Mouse (Mus musculus): Measurements from ENCODE around the gene Allc. TPM values are rescaled to one million over a fixed set of nuclear protein-coding genes. Genes with fewer than 3 reads are reported as not detected.

The Allc gene
- polyA plus RNA-seq, 1 experiment from 2014 or later, result not detected

- Histone ChIP-seq H3K4me3 (ENCODE audit: low read length) (no peak overlapping the region), H3K4me2 (ENCODE audit: low read depth, low read length) (no peak overlapping the region), H3K27me3 (replicated peaks; ENCODE audit: control insufficient read depth, insufficient read depth, low read length) (no peaks in the 10 kb centered on the region)
Measured at GRCm38 (mm10) chr12:28596851-28597250, 14.5 kb upstream of the Allc start.

DNA sequence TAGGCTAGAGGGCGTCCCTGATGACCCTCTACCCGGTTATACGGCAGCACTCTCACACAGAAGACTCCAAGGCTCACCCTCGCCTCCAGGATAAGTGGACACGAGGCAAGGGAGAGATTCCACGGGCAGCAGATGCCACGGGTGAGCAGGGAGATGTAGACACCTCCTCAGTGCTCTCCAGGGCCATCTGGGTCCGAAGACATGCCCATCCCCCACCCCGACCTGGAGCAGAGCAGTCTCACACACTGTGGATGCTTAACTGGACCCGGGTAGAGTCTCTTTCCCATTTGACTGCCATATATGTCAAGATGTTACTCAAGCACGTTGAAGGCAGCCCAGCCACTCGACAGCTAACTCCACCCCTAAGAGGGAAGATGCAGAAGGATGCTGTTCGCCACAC lies 8.1 kb upstream of the Allc start:
- H3K4me2 ChIP-seq (ENCODE audit: low read depth, low read length), result no peak overlapping the region
- H3K4me1 ChIP-seq (ENCODE audit: control insufficient read depth, insufficient read depth, low read length), result 0 out of 2 replicates have a peak, but pooled peaks cover 3% of the 10 kb centered on the region
- H3K4me3 ChIP-seq (ENCODE audit: low read length), result no peak overlapping the region
- H3K36me3 ChIP-seq (ENCODE audit: control insufficient read depth, insufficient read depth, low read length), result no peaks in the 10 kb centered on the region
- ATAC-seq, result no peak
- no peaks in the 10 kb centered on the region for H3K27me3 ChIP-seq (replicated peaks; ENCODE audit: control insufficient read depth, insufficient read depth, low read length)
- WGBS, result 49% methylated on average over 13 of the region's 13 CpGs
- H3K27ac ChIP-seq (ENCODE audit: low read length), result no peak overlapping the region
- no peak overlapping the region for H3K9ac ChIP-seq (ENCODE audit: low read depth, low read length)
- no peaks in the 10 kb centered on the region for H3K9me3 ChIP-seq (ENCODE audit: control insufficient read depth, low read length)

More at GRCm38 (mm10) chr12:28596851-28597250, 14.5 kb upstream of the Allc start:
- ATAC-seq, result no peak
- no peak overlapping the region for H3K27ac ChIP-seq (ENCODE audit: low read length)
- H3K9me3 ChIP-seq (ENCODE audit: control insufficient read depth, low read length), result no peaks in the 10 kb centered on the region
- H3K36me3 ChIP-seq (ENCODE audit: control insufficient read depth, insufficient read depth, low read length), result no peaks in the 10 kb centered on the region
- no peak overlapping the region for H3K9ac ChIP-seq (ENCODE audit: low read depth, low read length)
- no peaks in the 10 kb centered on the region for H3K4me1 ChIP-seq (ENCODE audit: control insufficient read depth, insufficient read depth, low read length)

GRCm38 (mm10) chr12:28589090-28589868 lies 7.0 kb upstream of the Allc start:
- Histone ChIP-seq H3K4me2 (ENCODE audit: low read depth, low read length) (peak overlapping the region; percentile 67), H3K36me3 (ENCODE audit: control insufficient read depth, insufficient read depth, low read length) (no peaks in the 10 kb centered on the region), H3K27me3 (replicated peaks; ENCODE audit: control insufficient read depth, insufficient read depth, low read length) (no peaks in the 10 kb centered on the region), H3K9me3 (ENCODE audit: control insufficient read depth, low read length) (no peaks in the 10 kb centered on the region), H3K27ac (ENCODE audit: low read length) (no peak overlapping the region), H3K4me1 (ENCODE audit: control insufficient read depth, insufficient read depth, low read length) (0 out of 2 replicates have a peak, but pooled peaks cover 3% of the 10 kb centered on the region), H3K4me3 (ENCODE audit: low read length) (peak overlapping the region; percentile 43), H3K9ac (ENCODE audit: low read depth, low read length) (peak overlapping the region; percentile 54; the same call in 1 of the 2 replicates)
- peak; percentile 92 for ATAC-seq
- 9% methylated on average over 24 of the region's 24 CpGs for WGBS

- Histone ChIP-seq H3K27me3 (replicated peaks; ENCODE audit: control insufficient read depth, insufficient read depth, low read length) (no peaks in the 10 kb centered on the region), H3K4me2 (ENCODE audit: low read depth, low read length) (no peak overlapping the region), H3K4me3 (ENCODE audit: low read length) (no peak overlapping the region), H3K4me1 (ENCODE audit: control insufficient read depth, insufficient read depth, low read length) (0 out of 2 replicates have a peak, but pooled peaks cover 3% of the 10 kb centered on the region), H3K36me3 (ENCODE audit: control insufficient read depth, insufficient read depth, low read length) (no peaks in the 10 kb centered on the region), H3K9ac (ENCODE audit: low read depth, low read length) (no peak overlapping the region), H3K27ac (ENCODE audit: low read length) (no peak overlapping the region), H3K9me3 (ENCODE audit: control insufficient read depth, low read length) (no peaks in the 10 kb centered on the region)
- no peak for ATAC-seq
- WGBS, result 75% methylated on average over 6 of the region's 6 CpGs
Measured at GRCm38 (mm10) chr12:28587949-28588348, 5.6 kb upstream of the Allc start.

- Histone ChIP-seq H3K27ac (ENCODE audit: low read length) (no peak overlapping the region), H3K4me3 (ENCODE audit: low read length) (no peak overlapping the region), H3K36me3 (ENCODE audit: control insufficient read depth, insufficient read depth, low read length) (no peaks in the 10 kb centered on the region), H3K4me1 (ENCODE audit: control insufficient read depth, insufficient read depth, low read length) (no peaks in the 10 kb centered on the region), H3K9ac (ENCODE audit: low read depth, low read length) (no peak overlapping the region), H3K4me2 (ENCODE audit: low read depth, low read length) (no peak overlapping the region), H3K9me3 (ENCODE audit: control insufficient read depth, low read length) (no peaks in the 10 kb centered on the region), H3K27me3 (replicated peaks; ENCODE audit: control insufficient read depth, insufficient read depth, low read length) (no peaks in the 10 kb centered on the region)
- ATAC-seq, result no peak
- 67% methylated on average over 3 of the region's 3 CpGs for WGBS
Measured at GRCm38 (mm10) chr12:28584036-28584435, 1.7 kb upstream of the Allc start.

DNA sequence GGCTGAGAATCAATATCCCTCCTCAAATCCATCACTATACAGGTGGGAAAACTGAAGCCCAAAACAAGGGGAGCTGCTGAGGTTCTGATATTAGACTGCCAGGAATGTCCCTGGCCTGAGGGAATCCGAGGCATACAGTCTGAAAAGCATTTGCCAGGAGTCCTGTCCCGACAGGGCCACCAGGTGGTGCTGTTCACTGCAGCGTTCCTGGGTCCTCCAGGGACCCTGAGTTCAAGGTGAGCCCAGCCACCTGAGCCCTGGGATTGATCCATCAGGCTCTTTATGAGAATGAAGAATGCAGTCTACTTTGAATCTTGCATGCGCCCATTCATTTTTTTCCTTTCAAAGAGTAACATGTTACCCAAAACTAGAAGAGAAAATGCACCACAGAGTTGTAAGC lies 3.2 kb downstream of the Allc start:
- H3K27me3 ChIP-seq (replicated peaks; ENCODE audit: control insufficient read depth, insufficient read depth, low read length), result no peaks in the 10 kb centered on the region
- no peak overlapping the region for H3K9ac ChIP-seq (ENCODE audit: low read depth, low read length)
- H3K9me3 ChIP-seq (ENCODE audit: control insufficient read depth, low read length), result no peaks in the 10 kb centered on the region
- ATAC-seq, result no peak
- no peaks in the 10 kb centered on the region for H3K4me1 ChIP-seq (ENCODE audit: control insufficient read depth, insufficient read depth, low read length)
- H3K36me3 ChIP-seq (ENCODE audit: control insufficient read depth, insufficient read depth, low read length), result no peaks in the 10 kb centered on the region
- no peak overlapping the region for H3K4me2 ChIP-seq (ENCODE audit: low read depth, low read length)
- no peak overlapping the region for H3K4me3 ChIP-seq (ENCODE audit: low read length)
- no peak overlapping the region for H3K27ac ChIP-seq (ENCODE audit: low read length)
- 40% methylated on average over 4 of the region's 4 CpGs for WGBS

DNA sequence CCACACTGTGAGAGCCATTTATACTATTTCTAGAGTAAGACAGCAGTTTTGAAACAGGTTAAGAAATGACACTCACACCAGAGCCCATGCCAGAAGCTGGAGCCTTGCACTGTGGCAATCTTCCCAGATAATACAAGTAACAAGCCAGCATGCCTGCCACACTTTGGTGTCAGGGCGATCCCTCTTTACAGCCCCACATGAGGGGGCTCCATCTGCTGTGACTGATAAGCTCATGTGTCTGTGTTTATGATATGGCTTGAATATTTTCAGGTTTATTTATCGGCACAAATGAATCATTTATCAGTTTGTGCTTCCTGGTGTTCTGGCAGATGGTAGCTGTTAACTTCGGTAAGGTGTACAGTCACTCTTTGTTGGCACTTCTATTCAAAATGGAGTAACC lies 4.2 kb downstream of the Allc start:
- no peak for ATAC-seq
- 82% methylated on average over 3 of the region's 3 CpGs for WGBS

GRCm38 (mm10) chr12:28575366-28576070 lies 6.8 kb downstream of the Allc start:
- H3K9me3 ChIP-seq (ENCODE audit: control insufficient read depth, low read length), result no peaks in the 10 kb centered on the region
- no peak overlapping the region for H3K27ac ChIP-seq (ENCODE audit: low read length)
- no peak overlapping the region for H3K4me2 ChIP-seq (ENCODE audit: low read depth, low read length)
- H3K4me3 ChIP-seq (ENCODE audit: low read length), result no peak overlapping the region
- H3K36me3 ChIP-seq (ENCODE audit: control insufficient read depth, insufficient read depth, low read length), result no peaks in the 10 kb centered on the region
- no peaks in the 10 kb centered on the region for H3K27me3 ChIP-seq (replicated peaks; ENCODE audit: control insufficient read depth, insufficient read depth, low read length)
- no peak for ATAC-seq
- no peak overlapping the region for H3K9ac ChIP-seq (ENCODE audit: low read depth, low read length)
- WGBS, result 69% methylated on average over 6 of the region's 6 CpGs
- H3K4me1 ChIP-seq (ENCODE audit: control insufficient read depth, insufficient read depth, low read length), result no peaks in the 10 kb centered on the region

More for the DNA sequence above, 4.2 kb downstream of the Allc start:
- Histone ChIP-seq H3K27me3 (replicated peaks; ENCODE audit: control insufficient read depth, insufficient read depth, low read length) (no peaks in the 10 kb centered on the region), H3K4me3 (ENCODE audit: low read length) (no peak overlapping the region), H3K36me3 (ENCODE audit: control insufficient read depth, insufficient read depth, low read length) (no peaks in the 10 kb centered on the region), H3K4me2 (ENCODE audit: low read depth, low read length) (no peak overlapping the region), H3K4me1 (ENCODE audit: control insufficient read depth, insufficient read depth, low read length) (no peaks in the 10 kb centered on the region), H3K9me3 (ENCODE audit: control insufficient read depth, low read length) (no peaks in the 10 kb centered on the region), H3K9ac (ENCODE audit: low read depth, low read length) (no peak overlapping the region), H3K27ac (ENCODE audit: low read length) (no peak overlapping the region)

GRCm38 (mm10) chr12:28572241-28572640 lies 10.1 kb downstream of the Allc start:
- H3K27ac ChIP-seq (ENCODE audit: low read length), result no peak overlapping the region
- no peaks in the 10 kb centered on the region for H3K9me3 ChIP-seq (ENCODE audit: control insufficient read depth, low read length)
- no peak overlapping the region for H3K4me2 ChIP-seq (ENCODE audit: low read depth, low read length)
- H3K4me1 ChIP-seq (ENCODE audit: control insufficient read depth, insufficient read depth, low read length), result no peaks in the 10 kb centered on the region
- no peaks in the 10 kb centered on the region for H3K27me3 ChIP-seq (replicated peaks; ENCODE audit: control insufficient read depth, insufficient read depth, low read length)
- ATAC-seq, result no peak
- H3K4me3 ChIP-seq (ENCODE audit: low read length), result no peak overlapping the region
- WGBS, result 79% methylated on average over 2 of the region's 2 CpGs
- no peaks in the 10 kb centered on the region for H3K36me3 ChIP-seq (ENCODE audit: control insufficient read depth, insufficient read depth, low read length)
- no peak overlapping the region for H3K9ac ChIP-seq (ENCODE audit: low read depth, low read length)

Data from intestine, embryonic 16.5 days (tissue).